Mouse (Mus musculus) adrenal gland, adult (tissue): Measurements from ENCODE around the gene Cbx3.

Source experiments
- DNase-seq, 2 experiments: peaks; one replicate each; pipeline ENCODE4 v3.0.0; 2022 to 2023; ENCODE audit warnings: low spot score in 1 of 2; ENCODE audit not compliant: inconsistent age in 2 of 2

The Cbx3 gene

GRCm38 (mm10) chr6:51470311-51471178 lies at the start of gene Cbx3:
Cbx3 (plus strand) TSS chr6:51470360.
- DNase-seq: peak; percentile 85 to 93

GRCm38 (mm10) chr6:51423466-51424122 lies 46.6 kb upstream of the Cbx3 start:
- DNase-seq: no peak

GRCm38 (mm10) chr6:51424537-51424936 lies 45.6 kb upstream of the Cbx3 start:
- no peak for DNase-seq

- DNase-seq: peak; percentile 34 to 87
Observed at GRCm38 (mm10) chr6:51432535-51433397, 37.4 kb upstream of the Cbx3 start, which contains the start of gene Nfe2l3. Nfe2l3 (plus strand) TSS chr6:51432670.

GRCm38 (mm10) chr6:51434270-51434669 lies 35.9 kb upstream of the Cbx3 start:
- no peak for DNase-seq

GRCm38 (mm10) chr6:51437665-51438064 lies 32.5 kb upstream of the Cbx3 start:
- peak in 1 of 2 experiments; percentile 50 for DNase-seq

GRCm38 (mm10) chr6:51438826-51439330 lies 31.3 kb upstream of the Cbx3 start:
- DNase-seq: no peak

- DNase-seq: no peak
Observed at GRCm38 (mm10) chr6:51442191-51442835, 27.8 kb upstream of the Cbx3 start.

GRCm38 (mm10) chr6:51452927-51453503 lies 17.1 kb upstream of the Cbx3 start:
- no peak for DNase-seq

- no peak for DNase-seq
Observed at GRCm38 (mm10) chr6:51454949-51455348, 15.2 kb upstream of the Cbx3 start.

GRCm38 (mm10) chr6:51456198-51456597 lies 14.0 kb upstream of the Cbx3 start:
- no peak for DNase-seq

- no peak for DNase-seq
Observed at GRCm38 (mm10) chr6:51457283-51457682, 12.9 kb upstream of the Cbx3 start.

GRCm38 (mm10) chr6:51457770-51458387 lies 12.3 kb upstream of the Cbx3 start:
- DNase-seq: no peak

GRCm38 (mm10) chr6:51458925-51459312 lies 11.2 kb upstream of the Cbx3 start:
- DNase-seq: peak; percentile 49 to 91

GRCm38 (mm10) chr6:51459313-51460020 lies 10.7 kb upstream of the Cbx3 start:
- peak in 1 of 2 experiments; percentile 67 for DNase-seq

- no peak for DNase-seq
Observed at GRCm38 (mm10) chr6:51460021-51460360, 10.2 kb upstream of the Cbx3 start.

- no peak for DNase-seq
Observed at GRCm38 (mm10) chr6:51460363-51460762, 9.8 kb upstream of the Cbx3 start.

GRCm38 (mm10) chr6:51467649-51468048 lies 2.5 kb upstream of the Cbx3 start:
- DNase-seq: peak in 1 of 2 experiments; percentile 55

- DNase-seq: peak; percentile 83 to 97
Observed at GRCm38 (mm10) chr6:51468891-51469561, 1.1 kb upstream of the Cbx3 start.
